Mouse (Mus musculus) naive thymus-derived CD4-positive, alpha-beta T cell, adult 2 months (primary cell): ENCODE data around the gene Specc1.
A peak's percentile ranks its signal among the peaks of the same experiment; 100 is the strongest.

Experiments used
- DNase-seq: peaks from one replicate; pipeline ENCODE4 v3.0.0-alpha.2; 2011; ENCODE audit warnings: low read depth

Specc1 gene

DNA sequence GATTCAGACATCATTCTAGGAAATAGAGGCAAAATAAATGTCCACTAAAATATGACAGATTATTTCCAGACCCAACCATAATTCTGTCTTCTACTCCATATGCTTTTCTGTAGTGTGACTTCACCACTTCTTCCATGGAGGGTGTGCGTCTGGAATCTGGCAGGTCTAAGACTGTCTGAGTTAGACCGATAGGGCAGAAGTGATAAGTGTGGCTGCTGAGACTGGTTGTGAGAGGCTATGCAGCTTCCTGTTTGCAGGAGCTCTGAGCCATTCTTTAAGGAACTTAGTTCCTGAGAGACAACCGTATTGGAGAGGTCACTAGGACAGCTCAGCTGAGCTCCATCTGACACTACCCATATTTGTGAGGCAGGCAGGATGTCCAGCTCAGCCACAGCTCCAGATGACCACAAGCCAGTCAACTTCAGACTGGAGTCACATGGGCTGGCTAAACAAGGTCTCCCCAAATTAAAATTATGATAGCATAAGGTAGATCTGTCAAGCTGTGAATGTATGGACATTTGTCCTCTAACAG, 146.9 kb downstream of the Specc1 start:
- DNase-seq = no peak

GRCm38 (mm10) chr11:62106401-62106871, 149.9 kb downstream of the Specc1 start:
- no peak for DNase-seq

- DNase-seq = no peak
Observed at GRCm38 (mm10) chr11:62107272-62107836, 150.8 kb downstream of the Specc1 start.

- no peak for DNase-seq
Observed at GRCm38 (mm10) chr11:62118561-62118960, 162.0 kb downstream of the Specc1 start.

- DNase-seq = no peak
Observed at GRCm38 (mm10) chr11:62119871-62120270, 163.3 kb downstream of the Specc1 start.

DNA sequence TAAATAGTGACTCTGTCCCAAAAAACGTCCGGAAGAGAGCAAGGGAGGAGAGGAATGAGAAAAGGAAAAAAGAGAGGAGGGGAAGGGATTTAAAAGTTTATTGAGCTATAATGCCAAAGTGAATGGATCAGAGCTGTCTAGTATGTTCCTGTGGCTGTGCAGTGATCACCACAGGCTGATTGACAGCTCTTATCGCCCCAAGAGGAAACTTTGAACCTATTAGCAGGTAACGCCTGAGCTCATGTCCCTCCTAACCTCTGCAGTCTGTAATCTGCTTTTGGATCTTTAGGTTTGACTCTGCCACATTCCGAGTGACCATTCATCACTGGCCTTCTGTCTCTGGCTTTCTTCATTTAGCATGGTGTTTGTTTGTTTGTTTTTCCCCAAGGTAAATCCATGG, 164.8 kb downstream of the Specc1 start:
- no peak for DNase-seq

GRCm38 (mm10) chr11:62127692-62128091, 171.1 kb downstream of the Specc1 start:
- DNase-seq = peak; percentile 86

- DNase-seq = no peak
Observed at GRCm38 (mm10) chr11:62128197-62128596, 171.6 kb downstream of the Specc1 start.

DNA sequence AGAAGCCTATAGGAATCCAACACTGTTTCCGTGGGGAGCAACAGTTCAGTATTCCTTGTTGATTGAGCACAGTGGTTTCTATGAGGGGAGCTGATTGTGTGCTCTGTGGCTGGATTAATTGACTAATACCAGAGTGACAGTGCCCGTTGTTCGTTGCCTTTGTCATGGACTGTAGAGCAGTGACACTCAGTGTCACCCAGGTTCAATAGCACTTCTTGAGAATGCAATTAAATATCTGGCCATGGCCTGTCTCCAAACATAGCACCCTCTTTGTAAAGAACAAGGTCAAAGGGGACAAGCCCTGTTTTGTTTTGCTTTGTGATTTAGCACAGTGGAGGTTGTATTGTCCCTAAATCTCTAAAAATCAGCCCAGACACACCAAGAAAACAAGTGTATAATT, 173.6 kb downstream of the Specc1 start:
- DNase-seq = no peak

GRCm38 (mm10) chr11:62130685-62131295, 174.2 kb downstream of the Specc1 start:
- no peak for DNase-seq

GRCm38 (mm10) chr11:62131601-62132000, 175.0 kb downstream of the Specc1 start:
- peak; percentile 60 for DNase-seq

DNA sequence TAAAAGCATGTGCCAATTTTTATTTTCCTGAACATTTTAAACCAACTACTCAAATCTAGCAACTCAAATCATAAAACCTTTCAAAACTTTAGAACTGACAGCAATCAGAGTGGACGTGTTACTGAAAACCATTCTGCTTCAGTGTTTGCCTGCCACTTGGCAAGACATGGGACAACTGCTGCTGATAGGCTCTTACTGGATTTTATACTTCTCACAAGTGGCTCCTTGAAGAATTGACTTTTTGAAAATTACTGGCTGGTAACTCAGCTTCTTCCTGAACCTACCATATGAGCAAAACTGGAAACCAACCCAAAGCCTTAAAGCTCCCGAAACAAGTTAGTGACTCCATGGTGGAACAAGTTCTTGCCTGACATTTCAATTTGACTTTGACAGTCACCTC, 177.6 kb downstream of the Specc1 start:
- DNase-seq = no peak

- no peak for DNase-seq
Observed at GRCm38 (mm10) chr11:62145216-62146110, 188.9 kb downstream of the Specc1 start.

- DNase-seq = no peak
Observed at GRCm38 (mm10) chr11:62146661-62147060, 190.1 kb downstream of the Specc1 start.

DNA sequence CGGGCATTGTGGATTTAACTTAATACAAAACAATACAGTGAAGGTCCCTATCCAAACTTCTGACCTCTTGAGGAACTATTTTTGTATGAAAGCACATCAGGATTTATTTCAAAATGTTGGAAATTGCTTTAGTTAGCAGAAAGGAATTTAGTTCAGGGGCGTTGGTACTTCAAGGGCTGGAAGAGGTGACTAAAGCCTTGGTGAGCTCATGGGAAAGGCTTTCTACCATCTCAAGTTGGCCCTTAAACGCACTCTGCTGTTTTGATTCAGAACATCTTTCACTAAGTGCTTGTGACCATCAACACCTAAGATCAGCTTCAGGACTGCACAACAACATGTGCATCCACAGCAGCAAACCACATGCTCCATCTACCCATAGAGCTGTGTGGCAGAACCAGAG, 191.5 kb downstream of the Specc1 start:
- no peak for DNase-seq

- DNase-seq = peak; percentile 22
Observed at GRCm38 (mm10) chr11:62148449-62148848, 191.9 kb downstream of the Specc1 start.

DNA sequence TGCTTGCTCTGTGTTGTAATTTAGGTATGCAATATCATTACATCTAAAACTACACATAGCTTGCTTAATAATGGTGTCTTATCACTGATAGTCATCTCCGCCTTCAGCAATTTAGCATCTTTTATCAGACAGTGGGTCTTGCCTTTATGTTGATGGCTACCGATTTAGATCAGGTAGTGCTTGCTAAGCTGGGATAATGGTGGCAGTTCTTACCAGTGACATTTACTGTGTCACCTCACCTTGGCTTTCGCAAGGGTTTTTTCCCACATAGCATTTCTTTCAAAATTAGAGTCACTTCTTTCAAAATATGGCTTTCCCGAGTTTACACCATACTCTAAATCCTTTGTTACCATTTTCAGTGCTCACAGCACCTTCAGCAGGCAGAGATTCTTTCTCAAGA, 196.5 kb downstream of the Specc1 start:
- DNase-seq = no peak

DNA sequence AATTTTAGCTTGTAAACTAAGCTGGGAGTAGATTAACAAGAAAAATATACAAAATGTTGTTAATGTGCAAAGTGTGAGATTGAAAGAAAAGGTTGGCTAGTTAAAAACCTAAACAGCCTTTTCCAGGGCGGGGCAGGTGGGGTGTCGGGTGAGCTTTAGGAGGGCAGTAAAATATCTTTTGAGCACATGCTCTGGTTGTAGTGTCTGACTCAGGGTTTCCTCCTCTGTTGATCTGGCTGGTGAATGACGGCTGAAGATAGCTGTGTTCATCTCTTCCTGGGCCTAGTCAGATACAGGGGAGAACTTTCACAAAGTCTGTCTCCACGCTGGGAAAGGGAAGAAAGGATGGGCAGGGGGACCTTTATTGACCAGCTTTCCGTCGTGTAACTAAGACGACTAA, 203.2 kb downstream of the Specc1 start:
- no peak for DNase-seq

DNA sequence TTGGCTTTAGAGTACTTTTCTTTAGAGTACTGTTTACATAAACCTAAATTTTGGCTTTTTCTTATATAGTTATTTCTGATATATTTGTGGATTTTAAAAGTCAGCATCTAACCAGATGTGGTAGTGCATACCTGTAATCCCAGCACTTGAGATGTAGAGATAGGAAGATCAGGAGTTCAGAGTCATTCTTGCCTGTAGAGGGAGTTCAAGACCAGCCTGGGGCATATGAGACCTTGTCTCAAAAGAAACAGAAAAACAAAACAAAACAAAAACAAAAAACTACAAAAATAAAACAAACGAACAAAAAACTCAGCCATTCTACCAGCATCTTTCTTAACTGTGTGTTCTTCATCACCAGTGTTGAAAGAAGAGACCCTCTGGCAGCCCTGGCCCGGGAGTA, 204.9 kb downstream of the Specc1 start:
- DNase-seq = no peak

DNA sequence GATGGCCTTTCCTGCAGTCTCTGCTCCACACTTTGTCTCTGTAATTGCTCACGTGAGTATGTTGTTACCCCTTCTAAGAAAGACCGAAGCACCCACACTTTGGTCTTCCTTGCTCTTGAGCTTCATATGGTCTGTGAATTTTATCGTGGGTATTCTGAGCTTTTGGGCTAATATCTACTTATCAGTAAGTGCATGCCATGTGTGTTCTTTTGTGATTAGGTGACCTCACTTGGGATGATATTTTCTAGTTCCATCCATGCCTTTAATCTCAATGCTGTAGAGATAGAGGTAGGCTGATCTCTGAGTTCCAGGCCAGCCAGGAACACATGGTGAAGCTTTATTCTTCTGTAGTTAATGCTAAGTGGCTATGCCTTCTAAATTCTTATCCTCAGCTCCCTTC, 207.8 kb downstream of the Specc1 start:
- no peak for DNase-seq

GRCm38 (mm10) chr11:62166503-62166902, 209.9 kb downstream of the Specc1 start:
- no peak for DNase-seq

- DNase-seq = no peak
Observed at GRCm38 (mm10) chr11:62168146-62168545, 211.6 kb downstream of the Specc1 start.
